Mouse (Mus musculus) neural tube, embryonic 11.5 days (tissue): ENCODE results near the gene Serpinb6b. TPM values are rescaled to one million over a fixed set of nuclear protein-coding genes. Genes with fewer than 3 reads are reported as not detected.
A peak's percentile ranks its signal among the peaks of the same experiment; 100 is the strongest.

Experiments used
- ATAC-seq: fragments of 200-750 bp; cut with Nextera tagmentation; 2 replicates; pipeline ENCODE4 v1.8.0; 2017; ENCODE audit warnings: moderate number of reproducible peaks, mild to moderate bottlenecking, moderate TSS enrichment, moderate library complexity; ENCODE audit not compliant: insufficient read depth, low FRiP score, low TSS enrichment
- DNase-seq: peaks from one replicate; pipeline ENCODE4 v3.0.0-alpha.2; 2015; ENCODE audit warnings: low spot score
- H3K27ac ChIP-seq: fragments of 300-500 bp; sonication (generic); 2 replicates; pipeline ENCODE4 v1.5.1; 2014; ENCODE audit warnings: low read depth, mild to moderate bottlenecking, low read length
- H3K27me3 ChIP-seq: fragments of 300-500 bp; sonication (generic); 2 replicates; pipeline ENCODE4 v1.6.1; 2014; ENCODE audit warnings: mild to moderate bottlenecking, low read length, mixed read lengths; ENCODE audit not compliant: control insufficient read depth, insufficient read depth
- H3K36me3 ChIP-seq: fragments of 300-500 bp; sonication (generic); 2 replicates; pipeline ENCODE4 v1.6.1; 2014; ENCODE audit warnings: mild to moderate bottlenecking, low read length, moderate library complexity, mixed read lengths; ENCODE audit not compliant: control insufficient read depth, insufficient read depth
- H3K4me1 ChIP-seq: fragments of 300-500 bp; sonication (generic); 2 replicates; pipeline ENCODE4 v1.6.1; 2014; ENCODE audit warnings: low read length, mixed read lengths; ENCODE audit not compliant: control insufficient read depth, insufficient read depth
- H3K4me2 ChIP-seq: fragments of 300-500 bp; sonication (generic); 2 replicates; pipeline ENCODE4 v1.6.1; 2014; ENCODE audit warnings: low read depth, mild to moderate bottlenecking, moderate library complexity
- H3K4me3 ChIP-seq: fragments of 300-500 bp; sonication (generic); 2 replicates; pipeline ENCODE4 v1.5.1; 2014; ENCODE audit warnings: low read depth, low read length
- H3K9ac ChIP-seq: fragments of 300-500 bp; sonication (generic); 2 replicates; pipeline ENCODE4 v1.6.1; 2014; ENCODE audit warnings: mild to moderate bottlenecking, low read length
- H3K9me3 ChIP-seq: fragments of 300-500 bp; sonication (generic); 2 replicates; pipeline ENCODE4 v1.6.1; 2016; ENCODE audit warnings: low read length; ENCODE audit not compliant: control insufficient read depth
- WGBS: fragments of 180-500 bp; shearing (Covaris S2); extraction: QIAGEN DNeasy Blood & Tissue Kit; methylation state at CpG from one replicate; pipeline ENCODE4 v1.1.7; 2014; 5-methylcytosine and 5-hydroxymethylcytosine counted together
- polyA plus RNA-seq: library from polyadenylated mRNA; unstranded; fragments of >200 nt; fragmentation: Nextera tagmentation; extraction: Ambion mirVana; gene quantifications from 2 replicates; pipeline ENCODE4 v1.2.1, GENCODE M21; 2014

Serpinb6b gene
- polyA plus RNA-seq, 1 experiment from 2014 or later: 0.31 TPM

DNA sequence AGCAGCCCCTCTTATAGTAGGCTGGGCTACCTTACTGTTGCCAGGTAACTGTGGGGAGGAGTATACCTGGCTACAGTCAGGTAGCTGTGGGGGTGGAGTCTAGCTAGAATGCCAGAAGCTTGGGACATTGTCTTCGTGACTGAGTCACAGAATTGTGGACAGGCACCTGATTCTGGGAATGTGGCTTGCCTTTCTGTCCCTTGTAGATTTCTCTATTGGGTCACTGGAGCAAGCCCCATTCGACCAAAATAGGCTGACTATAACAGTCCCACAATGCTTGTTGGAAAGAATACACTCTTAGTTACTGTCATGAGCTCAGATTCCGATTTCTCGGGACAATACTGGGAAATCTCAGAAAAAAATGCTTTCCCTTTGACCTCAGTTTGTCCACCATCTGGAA lies 30.0 kb downstream of the Serpinb6b start:
- H3K4me2 ChIP-seq: no peak overlapping the region
- no peaks in the 10 kb centered on the region for H3K36me3 ChIP-seq
- H3K9me3 ChIP-seq: no peaks in the 10 kb centered on the region
- no peaks in the 10 kb centered on the region for H3K27me3 ChIP-seq
- ATAC-seq: no peak
- H3K9ac ChIP-seq: no peak overlapping the region
- no peak overlapping the region for H3K27ac ChIP-seq
- no peaks in the 10 kb centered on the region for H3K4me1 ChIP-seq
- no peak overlapping the region for H3K4me3 ChIP-seq
- no peak for DNase-seq
- WGBS: 80% methylated on average over 4 of the region's 4 CpGs

DNA sequence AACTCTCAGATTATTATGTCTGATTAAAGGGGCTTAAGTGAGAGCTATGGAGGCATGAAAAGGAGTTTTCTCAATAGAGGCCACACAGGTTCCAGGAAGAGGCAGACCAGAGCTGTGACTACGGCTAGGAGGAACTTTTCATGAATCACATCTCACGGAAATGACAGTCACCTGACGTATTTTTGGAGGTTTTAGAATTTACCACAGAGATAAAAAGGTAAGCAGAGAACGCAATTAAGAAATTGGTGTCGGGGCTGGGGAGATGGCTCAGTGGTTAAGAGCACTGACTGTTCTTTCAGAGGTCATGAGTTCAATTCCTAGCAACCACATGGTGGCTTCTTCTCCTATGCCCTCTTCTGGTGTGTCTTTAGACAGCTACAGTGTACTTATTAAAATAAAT lies 36.3 kb downstream of the Serpinb6b start:
- Histone ChIP-seq H3K9me3 (no peaks in the 10 kb centered on the region), H3K27me3 (no peaks in the 10 kb centered on the region), H3K4me2 (no peak overlapping the region), H3K27ac (no peak overlapping the region), H3K4me3 (no peak overlapping the region), H3K36me3 (no peaks in the 10 kb centered on the region), H3K9ac (no peak overlapping the region), H3K4me1 (no peaks in the 10 kb centered on the region)
- WGBS: 95% methylated on average over 5 of the region's 5 CpGs
- no peak for DNase-seq
- ATAC-seq: no peak

DNA sequence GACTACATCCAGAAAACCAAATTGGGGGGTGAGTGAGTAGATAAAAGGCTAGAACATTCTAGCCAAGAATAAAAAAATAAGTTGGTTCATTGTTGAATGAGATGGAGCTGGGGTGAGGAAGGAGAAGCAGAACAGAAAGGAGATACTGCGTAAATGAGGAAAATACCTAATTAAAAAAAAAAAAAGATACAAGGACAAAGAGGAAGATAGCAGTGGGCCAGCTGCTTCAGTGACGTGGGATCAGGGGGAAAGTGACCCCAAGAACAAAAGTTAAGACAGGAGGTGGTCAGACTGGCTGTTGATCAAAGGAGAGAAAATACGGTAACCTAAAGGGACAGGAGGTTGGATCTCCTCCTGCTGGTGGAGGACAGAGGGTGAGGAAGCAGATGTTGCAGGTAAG lies 37.9 kb downstream of the Serpinb6b start, which contains the start of gene Serpinb9:
Gene Serpinb9, plus strand, starts transcription at position 301 of the 400 bp plus-strand sequence.
- H3K27ac ChIP-seq: no peak within 1 kb of the TSS
- no peak for ATAC-seq
- 78% methylated on average over 3 of the region's 3 CpGs for WGBS

DNA sequence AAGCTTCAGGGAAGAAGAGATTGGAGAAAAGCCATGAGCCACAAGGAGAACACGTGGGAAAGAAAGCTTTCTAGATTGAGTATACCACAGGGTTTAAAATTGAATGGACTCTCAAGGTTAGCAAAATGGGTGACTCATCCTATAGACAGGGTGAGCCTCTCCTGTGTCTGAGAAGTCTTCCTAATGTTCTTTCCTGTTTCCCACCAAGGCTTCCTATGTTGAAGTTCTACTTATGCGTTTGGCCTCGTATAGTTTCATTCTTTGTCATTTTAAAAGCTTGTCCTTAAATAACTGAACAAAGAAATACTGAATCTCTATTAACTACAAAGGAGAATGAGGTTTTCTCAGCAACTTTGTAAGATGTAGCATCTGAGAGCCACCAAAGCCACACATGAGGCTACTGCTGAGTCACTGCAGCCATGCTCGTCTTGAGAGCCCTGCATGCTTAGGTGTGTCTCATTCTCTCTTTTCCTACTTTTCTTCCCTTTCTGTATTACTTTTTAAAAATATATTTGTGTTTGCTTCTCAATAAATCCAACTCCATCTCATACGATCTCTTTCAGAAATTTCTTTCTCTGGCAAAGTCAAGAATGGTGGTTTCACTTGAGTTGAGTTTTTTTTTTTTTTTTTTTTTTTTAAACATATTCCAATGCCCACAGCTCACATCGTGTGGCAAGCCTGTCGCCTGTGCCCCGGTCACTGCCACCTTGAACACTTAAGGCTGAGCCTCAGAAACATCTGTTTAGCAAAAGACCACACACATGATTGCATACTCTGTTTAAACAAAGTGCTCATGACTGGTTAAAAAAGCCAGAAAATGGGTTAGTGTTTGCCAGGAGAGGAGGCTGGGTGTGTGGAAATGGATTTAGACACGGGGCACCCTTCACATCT lies 38.8 kb downstream of the Serpinb6b start:
- 73% methylated on average over 9 of the region's 9 CpGs for WGBS
- H3K9ac ChIP-seq: peak overlapping the region; percentile 35; the same call in 1 of the 2 replicates
- peak overlapping the region; percentile 22 for H3K4me2 ChIP-seq

More for the DNA sequence above, 37.9 kb downstream of the Serpinb6b start, which contains the start of gene Serpinb9:
- peak within 1 kb of the TSS; percentile 35; the same call in 1 of the 2 replicates for H3K9ac ChIP-seq
- no peak within 1 kb of the TSS for H3K4me3 ChIP-seq
- no peaks in the 10 kb centered on the region for H3K36me3 ChIP-seq
- DNase-seq: no peak
- no peak within 1 kb of the TSS; the same call in 1 of the 2 replicates for H3K4me2 ChIP-seq
- H3K9me3 ChIP-seq: no peaks in the 10 kb centered on the region
- H3K4me1 ChIP-seq: no peaks in the 10 kb centered on the region
- H3K27me3 ChIP-seq: no peaks in the 10 kb centered on the region

DNA sequence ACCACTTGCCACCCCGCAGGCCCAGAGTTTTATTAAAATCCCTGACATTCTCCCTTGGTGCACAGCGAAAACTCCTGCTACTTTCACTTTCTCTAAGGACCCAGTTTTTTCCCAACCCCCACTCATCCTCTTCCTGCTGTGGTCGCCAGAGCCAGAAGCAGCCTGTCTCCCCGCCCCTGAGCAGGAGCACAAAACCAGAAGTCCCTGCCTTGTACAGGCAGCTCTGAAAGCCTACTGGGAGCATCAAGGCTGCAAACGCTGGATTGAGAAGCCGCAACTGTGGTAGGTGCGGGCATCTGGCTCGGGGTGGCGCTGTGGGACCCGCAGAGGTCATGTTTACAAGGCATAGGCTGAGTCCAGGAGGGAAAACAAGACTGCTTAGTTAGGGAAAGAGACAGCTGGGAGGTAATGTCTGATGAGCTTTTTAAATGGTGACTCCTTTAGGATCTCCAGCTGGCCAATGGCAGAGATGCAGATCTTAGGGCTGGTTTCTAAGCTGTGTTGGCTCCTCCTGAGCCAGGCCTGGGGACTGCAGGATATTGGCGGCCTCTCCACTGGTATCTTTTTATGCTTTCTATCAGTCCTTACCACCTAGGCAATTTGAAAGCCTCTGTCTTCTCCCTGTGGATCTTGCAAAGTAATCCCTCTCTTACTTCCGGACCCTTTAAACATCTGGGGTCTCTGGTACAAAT lies 39.6 kb downstream of the Serpinb6b start:
- no peak overlapping the region for H3K4me3 ChIP-seq
- H3K27me3 ChIP-seq: no peaks in the 10 kb centered on the region
- WGBS: 23% methylated on average over 12 of the region's 12 CpGs
- DNase-seq (peak; percentile 68), ATAC-seq (peak; percentile 73)
- H3K36me3 ChIP-seq: no peaks in the 10 kb centered on the region
- peak overlapping the region; percentile 22 for H3K4me2 ChIP-seq
- no peaks in the 10 kb centered on the region for H3K9me3 ChIP-seq
- no peak overlapping the region for H3K27ac ChIP-seq
- H3K9ac ChIP-seq: peak overlapping the region; percentile 35
- no peaks in the 10 kb centered on the region for H3K4me1 ChIP-seq

More for the DNA sequence above, 38.8 kb downstream of the Serpinb6b start:
- ATAC-seq (no peak), DNase-seq (no peak)
- Histone ChIP-seq H3K9me3 (no peaks in the 10 kb centered on the region), H3K36me3 (no peaks in the 10 kb centered on the region), H3K4me1 (no peaks in the 10 kb centered on the region), H3K27me3 (no peaks in the 10 kb centered on the region), H3K27ac (no peak overlapping the region), H3K4me3 (no peak overlapping the region)

DNA sequence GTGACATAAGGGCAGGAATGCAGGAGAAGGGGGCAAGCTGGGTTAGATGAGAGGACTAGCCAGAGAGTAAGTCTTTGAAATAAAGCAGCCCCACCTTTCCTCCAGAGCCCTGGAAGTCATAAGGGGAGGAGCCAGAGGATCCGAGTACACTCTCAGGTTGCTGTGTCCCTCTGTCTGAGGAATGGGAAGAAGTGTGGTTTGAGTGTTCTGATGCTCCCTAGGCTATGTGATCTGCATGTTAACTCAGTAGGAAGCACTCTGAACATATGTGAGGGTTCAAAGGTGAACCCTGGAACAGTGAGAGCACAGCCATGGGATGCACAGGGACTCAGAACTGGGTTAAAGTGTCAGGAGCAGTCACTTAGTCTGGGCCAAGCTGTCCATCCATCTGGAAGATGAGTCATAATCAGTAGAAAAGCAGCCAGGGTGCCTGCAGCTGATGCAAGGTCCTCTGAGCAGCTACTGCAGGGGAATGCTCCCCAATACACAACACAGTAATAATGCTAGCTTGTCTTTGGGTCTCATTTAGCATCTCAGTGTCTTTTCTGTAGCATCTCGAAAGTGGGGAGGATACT lies 40.6 kb downstream of the Serpinb6b start:
- 65% methylated on average over 2 of the region's 2 CpGs for WGBS
- ATAC-seq: no peak; the same call in 1 of the 2 replicates
- no peak overlapping the region for H3K27ac ChIP-seq

DNA sequence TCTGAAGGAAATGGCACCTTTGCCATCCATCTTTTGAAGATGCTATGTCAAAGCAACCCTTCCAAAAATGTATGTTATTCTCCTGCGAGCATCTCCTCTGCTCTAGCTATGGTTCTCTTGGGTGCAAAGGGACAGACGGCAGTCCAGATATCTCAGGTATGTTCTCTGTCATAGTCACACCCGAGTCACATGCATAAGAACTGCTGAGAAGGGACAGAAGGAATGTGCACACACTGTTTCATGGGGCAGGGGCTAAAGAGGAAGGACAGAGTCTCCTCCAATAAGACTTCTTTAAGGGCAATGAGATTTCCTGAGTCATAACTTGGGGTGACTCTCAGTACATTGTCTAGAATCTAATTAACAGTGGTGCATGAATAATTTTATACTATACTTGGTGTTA lies 41.5 kb downstream of the Serpinb6b start:
- no peaks in the 10 kb centered on the region for H3K36me3 ChIP-seq
- no peak overlapping the region for H3K4me2 ChIP-seq
- H3K9ac ChIP-seq: no peak overlapping the region
- H3K9me3 ChIP-seq: no peaks in the 10 kb centered on the region
- 89% methylated on average over 3 of the region's 3 CpGs for WGBS
- no peaks in the 10 kb centered on the region for H3K4me1 ChIP-seq
- H3K27me3 ChIP-seq: no peaks in the 10 kb centered on the region
- H3K27ac ChIP-seq: no peak overlapping the region
- ATAC-seq (no peak), DNase-seq (no peak)
- no peak overlapping the region for H3K4me3 ChIP-seq

More for the DNA sequence above, 40.6 kb downstream of the Serpinb6b start:
- H3K4me2 ChIP-seq: no peak overlapping the region
- H3K9ac ChIP-seq: no peak overlapping the region
- no peak overlapping the region for H3K4me3 ChIP-seq
- no peaks in the 10 kb centered on the region for H3K36me3 ChIP-seq
- DNase-seq: no peak
- no peaks in the 10 kb centered on the region for H3K27me3 ChIP-seq
- H3K4me1 ChIP-seq: no peaks in the 10 kb centered on the region
- H3K9me3 ChIP-seq: no peaks in the 10 kb centered on the region

DNA sequence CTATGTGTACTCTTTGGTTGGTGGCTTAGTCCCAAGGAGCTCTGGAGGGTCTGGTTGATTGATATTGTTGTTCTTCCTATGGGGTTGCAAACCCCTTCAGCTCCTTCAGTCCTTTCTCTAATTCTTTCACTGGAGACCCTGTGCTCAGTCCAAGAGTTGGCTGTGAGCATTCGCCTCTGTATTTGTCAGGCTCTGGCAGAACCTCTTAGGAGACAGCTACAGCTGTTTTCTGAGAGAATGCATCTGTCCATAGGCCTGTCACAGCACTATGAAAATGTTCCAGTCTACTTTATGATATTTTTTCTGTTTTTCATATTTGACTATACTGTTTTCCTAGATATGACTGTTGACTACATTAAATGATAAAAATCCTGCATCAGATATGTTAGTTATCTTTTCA lies 47.4 kb downstream of the Serpinb6b start:
- no peak overlapping the region for H3K4me3 ChIP-seq
- H3K4me1 ChIP-seq: no peaks in the 10 kb centered on the region
- H3K27me3 ChIP-seq: no peaks in the 10 kb centered on the region
- ATAC-seq: no peak
- whole genome bisulfite sequencing: 87% methylated on average over 1 of the region's 1 CpGs
- H3K9me3 ChIP-seq: no peaks in the 10 kb centered on the region
- no peaks in the 10 kb centered on the region for H3K36me3 ChIP-seq
- no peak overlapping the region for H3K9ac ChIP-seq
- H3K27ac ChIP-seq: no peak overlapping the region
- no peak overlapping the region for H3K4me2 ChIP-seq
- no peak for DNase-seq
